Mouse (Mus musculus) bone marrow, adult 2 months (tissue): ENCODE results near the gene Ttll5.

Experiments
- CTCF ChIP-seq: fragments of 200-500 bp; IDR thresholded peaks from 2 replicates; pipeline ENCODE4 v1.5.1; 2011; ENCODE audit warnings: low read length, control low read depth; ENCODE audit not compliant: control insufficient read depth, insufficient read depth
- POLR2A ChIP-seq: fragments of 200-500 bp; IDR thresholded peaks from 2 replicates; pipeline ENCODE4 v1.6.1; 2011; ENCODE audit warnings: low read depth, mild to moderate bottlenecking, control low read depth, low read length, borderline replicate concordance; ENCODE audit not compliant: control insufficient read depth

DNA sequence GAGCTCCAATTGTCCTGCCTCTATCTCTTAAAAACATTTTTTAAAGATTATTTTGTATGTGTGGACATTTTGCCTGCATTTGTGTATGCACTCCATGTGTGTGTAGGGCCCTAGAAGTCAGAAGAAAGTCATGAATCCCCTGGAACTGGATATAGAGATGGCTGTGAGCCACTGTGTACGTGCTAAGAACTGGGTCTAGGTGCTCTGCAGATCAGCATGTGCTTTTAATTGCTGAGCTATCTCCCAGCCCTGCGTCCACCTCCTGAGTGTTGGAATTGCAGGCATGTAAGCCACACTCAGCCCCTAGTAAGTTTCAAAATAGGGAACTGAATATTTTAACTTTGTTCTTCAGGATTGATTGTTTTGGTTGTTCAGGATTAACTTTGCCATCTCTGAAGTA, 10.1 kb downstream of the Ttll5 start:
- TF ChIP-seq POLR2A, result no peak
- TF ChIP-seq CTCF, result no peak
